Mouse (Mus musculus): ENCODE measurements around the gene Tom1l2. TPM values are rescaled to one million over a fixed set of nuclear protein-coding genes. Genes with fewer than 3 reads are reported as not detected.

Tom1l2 gene
- polyA plus RNA-seq, 1 experiment = 1.0 TPM

DNA sequence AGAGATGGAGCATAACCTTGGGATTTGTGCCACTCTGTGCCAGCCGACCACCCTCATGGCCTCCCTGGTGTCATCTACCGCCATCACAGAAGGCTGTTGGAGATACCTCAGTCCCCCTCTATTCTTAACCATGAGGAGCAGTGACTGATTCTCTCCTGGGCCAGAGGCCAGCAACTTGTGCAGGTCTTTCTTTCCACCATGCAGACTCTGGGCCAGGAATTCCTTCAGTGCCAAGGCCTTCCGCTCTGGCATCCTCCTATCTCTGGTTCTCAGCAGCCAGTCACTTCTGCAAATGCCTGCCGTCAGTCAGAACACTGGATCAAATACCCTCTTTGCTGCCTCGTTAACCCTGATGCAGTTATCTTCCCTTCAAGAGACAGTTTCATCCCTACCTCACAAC, 98.4 kb downstream of the Tom1l2 start:
- TF ChIP-seq TAL1 (IDR thresholded peaks at IDR 0.05; ENCODE audit: low read length) = no peak
- TF ChIP-seq GATA1 (IDR thresholded peaks at IDR 0.05; ENCODE audit: low read length) = no peak
- Histone ChIP-seq H3K4me3 (replicated peaks) (no peak overlapping the region), H3K9me3 (ENCODE audit: control insufficient read depth, low read length) (no peaks in the 10 kb centered on the region; the same call in 1 of the 2 replicates), H3K36me3 (ENCODE audit: control insufficient read depth) (peaks cover 76% of the 10 kb centered on the region), H3K4me1 (ENCODE audit: control insufficient read depth) (no peaks in the 10 kb centered on the region; the same call in 1 of the 2 replicates), H3K27me3 (ENCODE audit: control insufficient read depth) (no peaks in the 10 kb centered on the region)

- Histone ChIP-seq H3K4me1 (ENCODE audit: control insufficient read depth) (no peaks in the 10 kb centered on the region; the same call in 1 of the 2 replicates), H3K4me3 (replicated peaks) (no peak overlapping the region), H3K9me3 (ENCODE audit: control insufficient read depth, low read length) (no peaks in the 10 kb centered on the region; the same call in 1 of the 2 replicates), H3K36me3 (ENCODE audit: control insufficient read depth) (peaks cover 70% of the 10 kb centered on the region), H3K27me3 (ENCODE audit: control insufficient read depth) (no peaks in the 10 kb centered on the region)
- no peak for TF ChIP-seq TAL1 (IDR thresholded peaks at IDR 0.05; ENCODE audit: low read length)
- TF ChIP-seq GATA1 (IDR thresholded peaks at IDR 0.05; ENCODE audit: low read length) = no peak
Observed at GRCm38 (mm10) chr11:60253546-60253945, 99.2 kb downstream of the Tom1l2 start.

DNA sequence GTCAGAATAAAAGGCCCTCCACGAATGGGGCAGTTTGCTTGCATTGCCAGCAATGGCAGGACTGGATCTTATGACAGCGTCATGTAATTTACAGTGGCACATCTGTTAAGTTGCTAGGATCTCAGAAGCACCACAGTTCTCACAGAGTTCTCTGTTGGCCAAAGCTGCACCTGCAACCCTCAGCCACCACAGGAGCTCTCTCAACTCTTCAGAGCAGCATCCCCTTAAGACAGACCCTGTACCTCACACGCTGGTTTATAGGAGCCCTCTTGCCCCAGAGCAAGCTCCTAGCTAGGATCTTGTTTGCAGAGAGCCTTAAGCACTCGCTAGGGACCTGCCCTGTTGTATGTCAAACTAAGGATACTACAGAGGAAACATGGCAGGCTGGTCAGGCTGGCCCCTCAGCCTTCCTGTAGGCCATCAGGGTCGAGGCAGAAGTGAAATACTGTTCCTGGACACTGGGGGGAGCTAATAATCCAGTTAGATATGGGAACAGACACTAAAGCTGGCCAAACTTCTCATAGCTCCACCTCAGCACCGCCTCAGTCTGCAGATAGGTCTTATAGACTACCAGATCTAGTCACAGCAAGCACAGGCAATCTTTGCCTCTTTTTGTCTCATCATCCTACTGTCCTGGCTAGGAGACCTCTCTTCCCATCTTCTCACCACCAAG, 101.6 kb downstream of the Tom1l2 start:
- Histone ChIP-seq H3K27me3 (ENCODE audit: control insufficient read depth) (no peaks in the 10 kb centered on the region), H3K9me3 (ENCODE audit: control insufficient read depth, low read length) (no peaks in the 10 kb centered on the region; the same call in 1 of the 2 replicates), H3K36me3 (ENCODE audit: control insufficient read depth) (peaks cover 56% of the 10 kb centered on the region), H3K4me3 (replicated peaks) (no peak overlapping the region), H3K4me1 (ENCODE audit: control insufficient read depth) (no peaks in the 10 kb centered on the region; the same call in 1 of the 2 replicates)
- TF ChIP-seq GATA1 (IDR thresholded peaks at IDR 0.05; ENCODE audit: low read length) (no peak), TAL1 (IDR thresholded peaks at IDR 0.05; ENCODE audit: low read length) (no peak)

GRCm38 (mm10) chr11:60249885-60250284, 102.8 kb downstream of the Tom1l2 start:
- H3K9me3 ChIP-seq (ENCODE audit: control insufficient read depth, low read length) = no peaks in the 10 kb centered on the region; the same call in 1 of the 2 replicates
- TF ChIP-seq GATA1 (IDR thresholded peaks at IDR 0.05; ENCODE audit: low read length) = no peak
- TF ChIP-seq TAL1 (IDR thresholded peaks at IDR 0.05; ENCODE audit: low read length) = no peak
- no peaks in the 10 kb centered on the region; the same call in 1 of the 2 replicates for H3K4me1 ChIP-seq (ENCODE audit: control insufficient read depth)
- H3K36me3 ChIP-seq (ENCODE audit: control insufficient read depth) = peaks cover 52% of the 10 kb centered on the region
- no peaks in the 10 kb centered on the region for H3K27me3 ChIP-seq (ENCODE audit: control insufficient read depth)
- H3K4me3 ChIP-seq (replicated peaks) = no peak overlapping the region

GRCm38 (mm10) chr11:60248596-60249404, 103.9 kb downstream of the Tom1l2 start:
- Histone ChIP-seq H3K4me3 (replicated peaks) (no peak overlapping the region), H3K4me1 (ENCODE audit: control insufficient read depth) (no peaks in the 10 kb centered on the region; the same call in 1 of the 2 replicates), H3K27me3 (ENCODE audit: control insufficient read depth) (no peaks in the 10 kb centered on the region), H3K36me3 (ENCODE audit: control insufficient read depth) (peaks cover 45% of the 10 kb centered on the region), H3K9me3 (ENCODE audit: control insufficient read depth, low read length) (no peaks in the 10 kb centered on the region; the same call in 1 of the 2 replicates)
- TF ChIP-seq TAL1 (IDR thresholded peaks at IDR 0.05; ENCODE audit: low read length) = no peak
- TF ChIP-seq GATA1 (IDR thresholded peaks at IDR 0.05; ENCODE audit: low read length) = no peak

DNA sequence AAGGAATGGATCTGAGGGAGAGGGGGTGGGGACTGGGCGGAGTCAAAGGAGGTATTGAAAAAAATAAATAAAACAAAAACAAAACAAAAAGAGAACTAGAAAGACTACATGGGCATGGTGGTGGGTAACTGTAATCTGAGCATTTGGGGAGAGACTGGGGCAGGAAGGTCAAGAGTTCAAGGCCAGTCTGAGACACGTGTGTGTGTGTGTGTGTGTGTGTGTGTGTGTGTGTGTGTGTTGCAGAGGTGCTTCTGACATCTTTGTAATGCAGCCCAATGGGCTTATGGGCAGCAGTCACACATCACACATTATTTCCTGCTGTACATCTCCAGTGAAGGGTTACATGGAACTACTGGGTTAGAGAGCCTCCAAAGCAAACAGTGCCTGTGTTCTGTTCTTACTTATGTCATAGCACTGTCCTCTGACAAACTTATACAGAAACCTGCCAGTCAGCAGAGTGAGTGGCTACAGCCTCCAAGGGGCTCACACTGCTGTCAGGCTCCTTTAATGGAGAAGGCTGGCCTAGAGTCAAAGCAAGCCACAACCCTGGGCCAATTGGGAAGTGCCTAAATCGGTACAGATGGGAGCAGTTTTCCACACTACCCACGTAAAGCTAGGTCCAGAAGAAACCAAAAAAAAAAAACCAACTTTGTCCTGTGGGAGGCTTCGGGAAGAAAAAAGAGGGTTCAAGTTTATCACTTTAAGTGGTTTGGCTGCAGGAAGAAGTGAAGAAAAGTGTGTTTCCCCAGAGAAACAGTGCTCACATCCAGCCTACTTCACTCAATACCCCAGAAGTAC, 104.8 kb downstream of the Tom1l2 start:
- no peak overlapping the region for H3K4me3 ChIP-seq (replicated peaks)
- TF ChIP-seq TAL1 (IDR thresholded peaks at IDR 0.05; ENCODE audit: low read length) (no peak), GATA1 (IDR thresholded peaks at IDR 0.05; ENCODE audit: low read length) (no peak)
- H3K36me3 ChIP-seq (ENCODE audit: control insufficient read depth) = peaks cover 40% of the 10 kb centered on the region
- no peaks in the 10 kb centered on the region; the same call in 1 of the 2 replicates for H3K9me3 ChIP-seq (ENCODE audit: control insufficient read depth, low read length)
- no peaks in the 10 kb centered on the region for H3K27me3 ChIP-seq (ENCODE audit: control insufficient read depth)
- no peaks in the 10 kb centered on the region; the same call in 1 of the 2 replicates for H3K4me1 ChIP-seq (ENCODE audit: control insufficient read depth)

GRCm38 (mm10) chr11:60246077-60246476, 106.6 kb downstream of the Tom1l2 start:
- Histone ChIP-seq H3K4me1 (ENCODE audit: control insufficient read depth) (no peaks in the 10 kb centered on the region), H3K27me3 (ENCODE audit: control insufficient read depth) (no peaks in the 10 kb centered on the region), H3K4me3 (replicated peaks) (no peak overlapping the region), H3K9me3 (ENCODE audit: control insufficient read depth, low read length) (no peaks in the 10 kb centered on the region; the same call in 1 of the 2 replicates), H3K36me3 (ENCODE audit: control insufficient read depth) (peaks cover 41% of the 10 kb centered on the region)
- TF ChIP-seq TAL1 (IDR thresholded peaks at IDR 0.05; ENCODE audit: low read length) (no peak), GATA1 (IDR thresholded peaks at IDR 0.05; ENCODE audit: low read length) (no peak)

DNA sequence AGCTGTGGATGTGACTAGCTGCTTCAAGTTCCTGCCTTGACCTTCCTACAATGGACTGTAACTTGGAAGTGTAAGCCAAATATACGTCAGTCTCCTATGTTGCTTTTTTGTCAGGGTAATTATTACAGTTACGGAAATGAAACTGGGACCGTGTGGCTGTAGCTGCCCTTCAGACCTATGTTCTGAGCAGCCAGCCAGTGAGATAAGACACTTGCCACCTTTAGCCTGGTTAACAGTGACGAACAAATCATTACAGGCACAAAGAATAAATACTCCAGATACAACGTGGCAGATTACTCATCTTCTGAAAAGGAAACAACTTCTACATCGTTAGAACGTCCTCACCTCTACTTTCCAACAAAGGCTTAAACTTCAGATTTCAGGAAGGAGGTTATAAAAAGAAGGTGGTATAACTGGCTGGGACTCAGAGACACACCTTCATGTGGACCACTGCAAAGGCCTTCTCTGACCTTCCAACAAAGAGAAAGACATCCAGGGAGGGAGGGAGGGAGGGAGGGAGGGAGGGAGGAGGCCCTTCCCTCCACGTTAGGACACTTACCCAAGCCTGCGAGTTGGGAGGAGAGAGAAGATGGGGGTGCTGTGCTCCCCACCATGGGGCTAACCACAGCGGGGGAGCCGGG, 108.1 kb downstream of the Tom1l2 start:
- H3K9me3 ChIP-seq (ENCODE audit: control insufficient read depth, low read length) = no peaks in the 10 kb centered on the region
- no peak overlapping the region for H3K4me3 ChIP-seq (replicated peaks)
- no peaks in the 10 kb centered on the region for H3K27me3 ChIP-seq (ENCODE audit: control insufficient read depth)
- TF ChIP-seq TAL1 (IDR thresholded peaks at IDR 0.05; ENCODE audit: low read length) (no peak), GATA1 (IDR thresholded peaks at IDR 0.05; ENCODE audit: low read length) (no peak)
- H3K4me1 ChIP-seq (ENCODE audit: control insufficient read depth) = no peaks in the 10 kb centered on the region
- H3K36me3 ChIP-seq (ENCODE audit: control insufficient read depth) = peaks cover 46% of the 10 kb centered on the region
